Mouse (Mus musculus) G1E (cell line): ENCODE measurements around the gene Vwa5b1.

Experiments
- CTCF ChIP-seq: IDR thresholded peaks from 2 replicates; pipeline ENCODE4 v1.5.1; 2012; ENCODE audit warnings: low read depth, low read length, inconsistent platforms, mixed read lengths
- GATA1 ChIP-seq: IDR thresholded peaks from 2 replicates; pipeline ENCODE4 v1.6.1; 2012; ENCODE audit warnings: borderline replicate concordance, low read length, inconsistent platforms, mixed read lengths
- GATA2 ChIP-seq: IDR thresholded peaks from 2 replicates; pipeline ENCODE4 v1.6.1; 2012; ENCODE audit warnings: low read depth, low read length, inconsistent platforms, borderline replicate concordance

GRCm38 (mm10) chr4:138576661-138577060 lies 59.0 kb downstream of the Vwa5b1 start:
- TF ChIP-seq CTCF = no peak
- TF ChIP-seq GATA1 = no peak
- TF ChIP-seq GATA2 = no peak
